Mouse (Mus musculus): ENCODE results near the gene Magoh. TPM values are rescaled to one million over a fixed set of nuclear protein-coding genes. Genes with fewer than 3 reads are reported as not detected.

Magoh gene
- total RNA-seq, 1 experiment, result 192 TPM

DNA sequence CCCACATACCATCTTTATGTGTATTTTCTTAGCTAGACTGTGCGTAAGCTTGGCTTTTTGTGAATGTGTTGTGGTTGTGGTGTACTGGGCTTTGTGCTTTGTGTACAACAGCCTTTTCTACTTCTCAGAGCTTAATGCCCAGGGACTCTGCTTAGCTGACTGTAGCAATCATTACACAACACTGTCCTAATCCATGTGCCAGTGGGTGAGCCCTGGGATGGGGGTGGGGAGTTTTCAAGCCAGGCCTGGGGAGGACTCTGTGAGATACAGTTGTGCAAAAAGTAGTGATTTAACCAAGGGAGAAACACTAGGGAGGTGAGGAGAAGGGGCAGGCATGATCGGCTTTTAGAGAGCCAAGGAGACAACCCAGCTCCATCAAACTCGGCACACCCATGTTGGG lies 20.7 kb downstream of the Magoh start:
- TF ChIP-seq CHD2 (IDR thresholded peaks at IDR 0.05; ENCODE audit: low read depth, low read length) (no peak), HCFC1 (IDR thresholded peaks at IDR 0.05; ENCODE audit: borderline replicate concordance, insufficient read depth, low read length) (no peak), ZNF384 (IDR thresholded peaks at IDR 0.05; ENCODE audit: low read depth, low read length) (no peak), ZC3H11A (IDR thresholded peaks at IDR 0.05; ENCODE audit: borderline replicate concordance, low read depth, low read length) (no peak)
- H3K4me1 ChIP-seq (ENCODE audit: control insufficient read depth in 2 of 2, insufficient read depth in 2 of 2, low read length in 2 of 2, poor library complexity in 1 of 2), result no peaks in the 10 kb centered on the region
- in situ Hi-C loops (cut with MboI; ENCODE audit: low sequenced_read_pairs in 2 of 2, unreplicated experiment in 2 of 2), result no loop called here
- no peak overlapping the region for H3K4me3 ChIP-seq (ENCODE audit: insufficient read depth in 1 of 2, low read depth in 1 of 2, low read length in 2 of 2, poor library complexity in 1 of 2, severe bottlenecking in 1 of 2)
- no peak overlapping the region for H3K9ac ChIP-seq (ENCODE audit: insufficient read depth, low read depth, low read length, poor library complexity, severe bottlenecking)
- H3K9me3 ChIP-seq (ENCODE audit: control insufficient read depth, insufficient read depth, low read depth, low read length), result no peaks in the 10 kb centered on the region
- peaks cover 13% of the 10 kb centered on the region for H3K36me3 ChIP-seq (ENCODE audit: control insufficient read depth, insufficient read depth, low read length, poor library complexity, severe bottlenecking)
- H3K27ac ChIP-seq (ENCODE audit: insufficient read depth, low read depth, low read length, poor library complexity, severe bottlenecking), result no peak overlapping the region
- DNase-seq (ENCODE audit: low read depth, low spot score), result no peak

DNA sequence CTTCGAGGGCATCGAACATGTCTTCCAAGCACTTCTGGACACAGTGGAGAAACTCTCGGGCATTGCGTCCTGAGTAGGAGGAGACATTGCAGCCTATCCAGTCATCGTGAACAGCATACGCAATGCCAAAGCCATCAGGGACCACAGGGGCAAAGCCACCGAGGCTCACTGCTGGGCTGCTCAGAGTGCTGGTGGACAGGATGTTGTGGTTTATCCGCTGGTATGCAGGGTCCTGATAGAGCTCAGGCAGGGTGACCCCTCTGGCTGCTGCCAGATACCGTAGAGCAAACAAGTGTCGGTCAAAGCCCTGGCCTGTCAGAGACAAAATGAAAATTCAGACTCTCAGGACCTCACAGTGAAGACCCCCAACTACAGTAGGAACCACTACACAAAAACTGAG lies 24.7 kb downstream of the Magoh start:
- H3K4me1 ChIP-seq (ENCODE audit: control insufficient read depth in 2 of 2, insufficient read depth in 2 of 2, low read length in 2 of 2, poor library complexity in 1 of 2), result no peaks in the 10 kb centered on the region
- no peak overlapping the region for H3K27ac ChIP-seq (ENCODE audit: insufficient read depth, low read depth, low read length, poor library complexity, severe bottlenecking)
- in situ Hi-C loops (cut with MboI; ENCODE audit: low sequenced_read_pairs in 2 of 2, unreplicated experiment in 2 of 2), result no loop called here
- no peaks in the 10 kb centered on the region for H3K9me3 ChIP-seq (ENCODE audit: control insufficient read depth, insufficient read depth, low read depth, low read length)
- H3K9ac ChIP-seq (ENCODE audit: insufficient read depth, low read depth, low read length, poor library complexity, severe bottlenecking), result no peak overlapping the region
- no peak for TF ChIP-seq MAFK (IDR thresholded peaks at IDR 0.05; ENCODE audit: insufficient read depth, low read depth, low read length)
- no peak for TF ChIP-seq ZC3H11A (IDR thresholded peaks at IDR 0.05; ENCODE audit: borderline replicate concordance, low read depth, low read length)
- TF ChIP-seq ZNF384 (IDR thresholded peaks at IDR 0.05; ENCODE audit: low read depth, low read length), result no peak
- TF ChIP-seq HCFC1 (IDR thresholded peaks at IDR 0.05; ENCODE audit: borderline replicate concordance, insufficient read depth, low read length), result no peak
- no peak for TF ChIP-seq CHD2 (IDR thresholded peaks at IDR 0.05; ENCODE audit: low read depth, low read length)
- no peak for DNase-seq (ENCODE audit: low read depth, low spot score)
- H3K4me3 ChIP-seq (ENCODE audit: insufficient read depth in 1 of 2, low read depth in 1 of 2, low read length in 2 of 2, poor library complexity in 1 of 2, severe bottlenecking in 1 of 2), result no peak overlapping the region
- H3K36me3 ChIP-seq (ENCODE audit: control insufficient read depth, insufficient read depth, low read length, poor library complexity, severe bottlenecking), result peaks cover 4% of the 10 kb centered on the region; the same call in 1 of the 2 replicates

DNA sequence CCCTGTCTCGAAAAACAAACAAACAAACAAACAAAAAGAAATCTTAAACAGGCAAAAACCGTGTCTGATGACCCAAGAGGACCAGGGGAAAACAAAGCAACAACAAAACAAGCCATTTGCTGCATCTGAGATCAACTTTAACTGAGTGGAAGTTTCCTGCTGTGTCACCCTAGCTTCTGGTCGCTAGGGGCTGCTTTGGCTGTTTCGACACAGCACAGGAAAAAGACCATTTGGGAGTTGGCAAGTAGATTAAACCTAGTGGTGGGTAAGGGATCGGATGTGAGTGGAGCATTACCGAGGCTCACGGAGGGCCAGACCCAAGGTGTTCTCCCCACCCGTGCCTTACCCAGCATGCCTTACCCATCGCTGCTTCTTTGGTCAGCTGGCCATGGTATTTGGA lies 27.0 kb downstream of the Magoh start:
- no peak overlapping the region for H3K4me3 ChIP-seq (ENCODE audit: insufficient read depth in 1 of 2, low read depth in 1 of 2, low read length in 2 of 2, poor library complexity in 1 of 2, severe bottlenecking in 1 of 2)
- H3K36me3 ChIP-seq (ENCODE audit: control insufficient read depth, insufficient read depth, low read length, poor library complexity, severe bottlenecking), result peaks cover 4% of the 10 kb centered on the region; the same call in 1 of the 2 replicates
- in situ Hi-C loops (cut with MboI; ENCODE audit: low sequenced_read_pairs in 2 of 2, unreplicated experiment in 2 of 2), result no loop called here
- no peak overlapping the region for H3K9ac ChIP-seq (ENCODE audit: insufficient read depth, low read depth, low read length, poor library complexity, severe bottlenecking)
- no peaks in the 10 kb centered on the region for H3K9me3 ChIP-seq (ENCODE audit: control insufficient read depth, insufficient read depth, low read depth, low read length)
- no peak for TF ChIP-seq ZC3H11A (IDR thresholded peaks at IDR 0.05; ENCODE audit: borderline replicate concordance, low read depth, low read length)
- H3K27ac ChIP-seq (ENCODE audit: insufficient read depth, low read depth, low read length, poor library complexity, severe bottlenecking), result no peak overlapping the region
- DNase-seq (ENCODE audit: low read depth, low spot score), result no peak
- H3K4me1 ChIP-seq (ENCODE audit: control insufficient read depth in 2 of 2, insufficient read depth in 2 of 2, low read length in 2 of 2, poor library complexity in 1 of 2), result no peaks in the 10 kb centered on the region

DNA sequence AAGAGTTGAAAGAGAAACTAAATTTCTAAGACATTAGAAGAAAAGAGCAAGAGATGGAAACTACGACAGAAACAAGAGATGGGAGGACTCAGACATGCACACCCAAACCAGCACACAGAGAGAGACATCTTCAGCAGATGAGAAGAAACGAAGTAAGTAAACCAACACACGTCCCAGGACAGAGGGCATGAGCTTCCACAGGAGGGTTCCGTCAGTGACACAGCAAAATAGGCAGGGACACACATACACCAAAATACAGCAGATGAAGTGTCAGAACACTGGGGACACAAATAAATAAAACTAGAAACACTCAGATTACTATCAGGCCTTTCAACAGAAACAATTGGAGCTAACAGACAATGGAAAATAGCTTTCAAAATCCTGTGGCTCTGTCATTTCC lies 30.5 kb downstream of the Magoh start:
- Histone ChIP-seq H3K27ac (ENCODE audit: insufficient read depth, low read depth, low read length, poor library complexity, severe bottlenecking) (no peak overlapping the region), H3K9ac (ENCODE audit: insufficient read depth, low read depth, low read length, poor library complexity, severe bottlenecking) (no peak overlapping the region), H3K4me1 (ENCODE audit: control insufficient read depth in 2 of 2, insufficient read depth in 2 of 2, low read length in 2 of 2, poor library complexity in 1 of 2) (no peaks in the 10 kb centered on the region), H3K36me3 (ENCODE audit: control insufficient read depth, insufficient read depth, low read length, poor library complexity, severe bottlenecking) (peaks cover 10% of the 10 kb centered on the region; the same call in 1 of the 2 replicates), H3K4me3 (ENCODE audit: insufficient read depth in 1 of 2, low read depth in 1 of 2, low read length in 2 of 2, poor library complexity in 1 of 2, severe bottlenecking in 1 of 2) (no peak overlapping the region), H3K9me3 (ENCODE audit: control insufficient read depth, insufficient read depth, low read depth, low read length) (no peaks in the 10 kb centered on the region)
- no peak for TF ChIP-seq MAFK (IDR thresholded peaks at IDR 0.05; ENCODE audit: insufficient read depth, low read depth, low read length)
- no peak for TF ChIP-seq HCFC1 (IDR thresholded peaks at IDR 0.05; ENCODE audit: borderline replicate concordance, insufficient read depth, low read length)
- no peak for TF ChIP-seq CHD2 (IDR thresholded peaks at IDR 0.05; ENCODE audit: low read depth, low read length)
- no peak for TF ChIP-seq ZC3H11A (IDR thresholded peaks at IDR 0.05; ENCODE audit: borderline replicate concordance, low read depth, low read length)
- TF ChIP-seq ZNF384 (IDR thresholded peaks at IDR 0.05; ENCODE audit: low read depth, low read length), result no peak
- in situ Hi-C loops (cut with MboI; ENCODE audit: low sequenced_read_pairs in 2 of 2, unreplicated experiment in 2 of 2), result no loop called here
- DNase-seq (ENCODE audit: low read depth, low spot score), result no peak

DNA sequence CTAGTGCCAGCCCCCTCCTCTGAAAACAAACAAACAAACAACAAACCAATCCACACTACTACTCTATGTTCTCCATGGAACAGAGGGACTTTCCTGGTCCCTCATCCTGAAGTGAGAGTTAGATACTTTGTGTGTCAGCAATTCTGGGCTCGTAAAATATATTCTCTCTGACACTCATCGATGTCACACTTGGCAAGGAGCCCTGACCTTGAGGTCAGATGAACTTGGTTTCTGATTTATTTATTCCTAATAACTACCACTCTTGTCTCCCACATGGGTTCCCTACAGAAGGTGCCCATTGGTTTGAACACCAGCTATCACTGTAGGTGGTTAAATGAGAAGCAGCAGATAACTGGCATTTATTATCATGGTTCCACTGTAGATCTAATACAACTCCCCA lies 40.8 kb downstream of the Magoh start:
- Histone ChIP-seq H3K36me3 (ENCODE audit: control insufficient read depth, insufficient read depth, low read length, poor library complexity, severe bottlenecking) (no peaks in the 10 kb centered on the region), H3K4me1 (ENCODE audit: control insufficient read depth in 2 of 2, insufficient read depth in 2 of 2, low read length in 2 of 2, poor library complexity in 1 of 2) (no peaks in the 10 kb centered on the region), H3K9ac (ENCODE audit: insufficient read depth, low read depth, low read length, poor library complexity, severe bottlenecking) (no peak overlapping the region), H3K9me3 (ENCODE audit: control insufficient read depth, insufficient read depth, low read depth, low read length) (no peaks in the 10 kb centered on the region), H3K4me3 (ENCODE audit: insufficient read depth in 1 of 2, low read depth in 1 of 2, low read length in 2 of 2, poor library complexity in 1 of 2, severe bottlenecking in 1 of 2) (no peak overlapping the region), H3K27ac (ENCODE audit: insufficient read depth, low read depth, low read length, poor library complexity, severe bottlenecking) (no peak overlapping the region)
- in situ Hi-C loops (cut with MboI; ENCODE audit: low sequenced_read_pairs in 2 of 2, unreplicated experiment in 2 of 2), result no loop called here
- TF ChIP-seq ZC3H11A (IDR thresholded peaks at IDR 0.05; ENCODE audit: borderline replicate concordance, low read depth, low read length), result no peak
- TF ChIP-seq MAFK (IDR thresholded peaks at IDR 0.05; ENCODE audit: insufficient read depth, low read depth, low read length), result no peak
- no peak for TF ChIP-seq HCFC1 (IDR thresholded peaks at IDR 0.05; ENCODE audit: borderline replicate concordance, insufficient read depth, low read length)
- no peak for TF ChIP-seq CHD2 (IDR thresholded peaks at IDR 0.05; ENCODE audit: low read depth, low read length)
- DNase-seq (ENCODE audit: low read depth, low spot score), result no peak

Measured in ES-E14 (cell line).